Mouse (Mus musculus) left cerebral cortex, adult 9 months (tissue): ENCODE data around the gene D430041D05Rik.

Source experiments
- DNase-seq, 2 experiments: peaks; one replicate each; pipeline ENCODE4 v3.0.0; 2022; ENCODE audit warnings: low spot score in 2 of 2

Gene D430041D05Rik

GRCm38 (mm10) chr2:104197281-104197680 is 213.5 kb downstream of the D430041D05Rik start:
- DNase-seq: no peak

- DNase-seq: no peak
Observed at GRCm38 (mm10) chr2:104192401-104193141, 218.2 kb downstream of the D430041D05Rik start.

GRCm38 (mm10) chr2:104191723-104192122 is 219.1 kb downstream of the D430041D05Rik start:
- no peak for DNase-seq

DNA sequence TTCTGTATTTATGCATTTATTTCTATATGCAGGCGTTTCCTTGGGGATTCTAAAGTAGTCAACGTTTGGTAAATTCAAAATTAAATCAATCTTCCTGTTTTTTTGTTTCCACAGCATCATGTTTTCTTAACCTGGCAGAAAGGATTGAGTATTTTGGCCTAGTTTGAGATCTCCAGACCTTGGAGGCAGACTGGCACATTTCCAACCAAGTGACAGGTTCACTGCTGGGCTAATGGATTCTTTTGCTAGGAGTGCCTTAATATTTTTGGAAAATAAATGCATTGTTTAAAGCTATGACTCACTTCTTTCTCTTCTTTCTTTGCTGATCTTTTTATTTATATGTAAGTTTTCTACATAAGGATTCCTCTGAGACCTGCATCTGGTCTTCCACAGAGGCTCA is 222.0 kb downstream of the D430041D05Rik start:
- no peak for DNase-seq

DNA sequence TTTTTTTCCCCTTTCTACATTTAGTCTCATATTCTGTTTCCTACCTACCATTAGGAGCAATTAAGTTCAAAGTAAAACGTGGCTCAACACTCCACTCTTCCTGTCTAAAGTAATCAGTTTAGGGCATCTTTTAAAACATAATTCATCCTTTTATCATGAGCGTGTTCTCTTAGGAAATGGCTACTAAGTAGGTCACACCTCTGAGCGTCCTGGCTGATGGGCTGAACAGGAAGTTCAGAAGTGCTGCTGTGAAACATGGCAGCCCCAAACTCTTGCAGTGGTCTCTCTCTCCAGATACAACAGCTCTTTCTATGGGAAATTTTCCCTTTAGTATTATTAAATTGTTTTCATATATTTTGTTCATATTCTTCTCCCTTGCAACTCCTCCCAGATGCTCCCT is 223.7 kb downstream of the D430041D05Rik start:
- DNase-seq: no peak

- peak in 1 of 2 experiments; percentile 56 for DNase-seq
Observed at GRCm38 (mm10) chr2:104185616-104186015, 225.2 kb downstream of the D430041D05Rik start.

- no peak for DNase-seq
Observed at GRCm38 (mm10) chr2:104184296-104184695, 226.5 kb downstream of the D430041D05Rik start.

DNA sequence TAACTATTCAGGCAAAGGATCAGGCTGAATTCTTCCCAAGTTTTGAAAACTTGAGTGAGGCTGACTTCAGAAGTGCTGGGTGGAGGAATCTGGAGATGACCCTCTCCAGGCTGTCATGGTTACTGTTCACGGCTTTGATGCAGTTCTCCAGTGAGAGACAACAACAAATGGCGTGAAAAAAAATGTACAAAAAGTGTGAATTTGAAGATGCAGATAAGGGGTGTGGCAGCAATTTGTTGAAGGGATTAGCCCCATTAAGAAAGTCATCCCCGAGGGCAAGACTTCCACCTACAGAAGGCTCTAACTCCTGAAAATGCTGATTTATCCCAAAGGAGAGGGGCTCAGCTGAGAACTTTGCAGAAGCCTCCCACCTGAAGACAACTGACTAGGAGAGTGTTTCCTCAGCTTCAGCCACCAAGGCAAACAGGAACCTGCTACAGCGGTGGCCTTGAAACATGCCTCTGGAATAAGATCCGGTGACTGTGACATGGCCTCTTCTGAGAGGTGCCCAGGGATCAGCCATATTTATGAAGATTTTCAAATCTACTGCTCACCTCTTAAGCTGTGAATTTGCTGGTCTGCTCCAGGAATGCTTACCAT is 227.5 kb downstream of the D430041D05Rik start:
- DNase-seq: no peak

GRCm38 (mm10) chr2:104179636-104180035 is 231.2 kb downstream of the D430041D05Rik start:
- no peak for DNase-seq

GRCm38 (mm10) chr2:104178251-104178650 is 232.6 kb downstream of the D430041D05Rik start:
- DNase-seq: no peak

- peak; percentile 52 to 69 for DNase-seq
Observed at GRCm38 (mm10) chr2:104176979-104177704, 233.7 kb downstream of the D430041D05Rik start.

- DNase-seq: no peak
Observed at GRCm38 (mm10) chr2:104176166-104176978, 234.4 kb downstream of the D430041D05Rik start.

DNA sequence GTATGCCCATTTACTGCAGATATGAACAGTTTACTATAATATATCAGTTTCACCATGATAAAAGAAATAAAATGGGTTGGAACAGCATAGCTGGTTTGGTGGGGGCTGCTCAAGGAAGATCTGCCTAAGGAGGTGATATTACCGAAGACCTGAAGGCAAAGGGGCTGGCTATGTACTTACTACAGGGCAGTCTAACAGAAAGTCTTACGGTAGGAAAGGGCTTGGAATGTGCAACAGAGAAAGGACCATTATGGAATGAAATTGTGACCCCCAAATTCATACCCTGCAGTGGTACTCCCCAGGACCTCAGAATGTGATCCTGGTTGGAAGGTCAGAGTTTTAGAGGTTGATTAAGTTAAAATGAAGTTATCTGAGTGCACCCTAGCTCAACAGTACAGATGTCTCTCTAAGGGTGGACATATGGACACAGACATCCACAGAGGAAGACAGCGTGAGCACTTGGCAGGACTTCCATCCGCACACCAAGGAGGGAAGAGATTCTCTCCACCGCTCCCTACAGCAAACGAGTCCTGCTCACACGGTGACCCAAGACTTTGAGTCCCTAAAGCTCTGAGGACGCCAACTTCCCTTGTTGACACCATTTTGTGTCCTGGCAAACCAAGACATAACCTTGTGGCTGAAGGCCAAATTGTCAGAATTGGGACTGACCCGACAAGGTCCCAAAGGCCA is 235.2 kb downstream of the D430041D05Rik start:
- no peak for DNase-seq

GRCm38 (mm10) chr2:104173431-104173830 is 237.4 kb downstream of the D430041D05Rik start:
- DNase-seq: no peak

DNA sequence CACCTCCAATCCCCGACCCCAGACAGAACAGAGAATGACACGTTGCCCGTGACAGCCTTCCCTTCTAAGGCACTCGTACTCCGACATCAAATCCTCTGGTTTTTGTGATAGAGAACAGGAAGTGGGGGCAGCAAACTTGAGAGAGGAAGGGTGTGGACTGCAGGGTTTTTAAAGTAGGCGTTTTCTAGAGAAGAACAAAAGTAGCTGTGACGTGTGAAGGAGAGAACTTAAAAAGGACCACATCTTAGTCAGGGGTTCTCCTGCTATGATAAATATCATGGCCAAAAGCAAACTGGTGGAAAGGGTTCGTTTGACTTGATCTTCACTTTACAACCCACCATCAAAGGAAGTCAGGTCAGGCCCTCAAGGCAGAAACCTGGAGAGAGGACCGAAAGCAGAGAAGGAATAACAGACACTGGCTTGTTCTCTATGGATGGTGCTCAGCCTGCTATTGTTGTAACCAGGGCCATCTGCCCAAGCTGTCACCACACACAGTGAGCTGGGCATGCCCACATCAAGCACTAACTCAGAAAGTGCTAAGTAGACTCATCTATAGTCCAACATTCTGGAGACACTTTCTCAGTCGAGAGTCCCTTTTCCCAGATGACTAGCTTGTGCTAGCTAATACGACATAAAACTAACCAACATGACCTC is 238.0 kb downstream of the D430041D05Rik start:
- DNase-seq: peak in 1 of 2 experiments; percentile 43

DNA sequence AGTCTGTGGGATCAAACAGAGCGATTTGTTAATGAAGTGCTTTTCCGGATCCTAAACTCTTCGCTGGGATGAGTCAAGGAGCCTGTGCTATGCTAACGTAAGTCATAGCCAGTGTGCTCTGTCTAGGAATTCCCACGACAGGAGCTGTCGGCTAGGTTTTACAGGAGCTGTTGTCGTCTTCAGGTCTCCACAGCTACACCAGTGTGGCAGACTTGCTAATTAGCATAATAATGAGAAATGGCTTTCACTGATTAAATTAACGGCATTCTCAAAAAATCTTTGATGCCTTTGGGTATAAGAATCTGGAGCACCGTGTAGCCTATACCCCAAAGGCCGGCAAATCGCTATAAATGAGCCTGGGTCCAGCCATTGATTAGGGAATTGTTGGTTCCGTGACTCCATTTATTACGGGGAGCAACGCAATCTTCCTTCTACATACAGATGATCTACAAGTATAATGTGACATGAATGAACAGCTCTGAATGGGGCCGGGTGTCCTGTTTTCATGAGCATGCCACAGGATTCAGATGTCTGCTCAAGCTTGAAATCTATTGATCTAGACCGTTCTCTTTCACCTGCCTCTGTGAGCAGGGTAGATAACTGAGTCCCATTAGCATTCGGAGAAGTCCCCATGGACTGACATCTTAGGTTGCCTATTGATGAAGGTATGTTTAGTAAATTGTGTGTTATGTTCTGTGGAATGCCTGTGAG is 242.5 kb downstream of the D430041D05Rik start:
- no peak for DNase-seq

GRCm38 (mm10) chr2:104167765-104168164 is 243.0 kb downstream of the D430041D05Rik start:
- no peak for DNase-seq

DNA sequence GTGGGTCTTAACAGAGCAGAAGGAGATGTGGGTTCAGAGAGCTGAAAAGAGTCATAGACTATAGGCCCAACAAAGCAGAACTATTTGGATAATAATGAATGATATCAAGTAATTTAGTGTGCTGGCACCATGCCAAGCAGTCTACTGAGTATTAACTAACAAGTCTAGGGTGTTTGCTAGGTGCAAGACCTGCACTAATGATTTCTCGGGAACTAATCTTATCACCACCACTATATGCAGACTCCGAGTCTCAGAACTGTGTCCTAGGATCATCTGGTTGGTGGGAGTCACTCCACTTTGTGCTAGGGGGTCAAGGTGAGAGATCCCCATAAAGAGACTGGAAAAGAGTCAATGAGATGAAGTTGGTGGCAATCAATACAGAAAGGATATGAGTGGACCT is 245.2 kb downstream of the D430041D05Rik start:
- no peak for DNase-seq

DNA sequence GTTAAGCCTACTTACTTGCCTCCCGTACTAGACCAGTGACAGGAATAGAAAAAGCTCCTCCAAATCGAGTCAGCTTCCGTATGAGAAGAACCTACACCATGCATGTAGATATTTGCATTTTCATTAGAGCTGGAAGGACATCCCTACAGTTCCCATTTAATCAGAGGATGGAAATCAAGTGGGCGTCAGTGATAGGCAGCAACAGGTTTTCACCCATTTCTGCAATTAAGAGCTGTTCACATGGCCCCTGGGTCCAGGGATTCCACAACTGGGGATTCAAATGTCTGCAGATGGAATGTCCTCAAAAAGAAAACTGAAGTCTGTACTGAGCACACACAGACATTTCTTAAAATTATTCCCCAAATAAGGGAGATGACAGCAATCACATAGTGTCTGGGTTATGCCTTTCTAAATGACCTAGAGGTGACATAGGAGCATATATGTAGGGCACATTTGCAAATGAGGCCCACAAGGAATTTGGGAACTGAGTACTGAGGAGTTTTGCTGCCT is 246.8 kb downstream of the D430041D05Rik start:
- DNase-seq: no peak

- no peak for DNase-seq
Observed at GRCm38 (mm10) chr2:104163418-104163817, 247.4 kb downstream of the D430041D05Rik start.
